Mouse (Mus musculus) forebrain, embryonic 13.5 days (tissue): ENCODE data around the gene Wdr48. TPM values are rescaled to one million over a fixed set of nuclear protein-coding genes. Genes with fewer than 3 reads are reported as not detected.

Experiments
- ATAC-seq: fragments of 200-750 bp; cut with Nextera tagmentation; 2 replicates; pipeline ENCODE4 v1.8.0; 2017
- H3K27ac ChIP-seq: fragments of 300-500 bp; sonication (generic); 2 replicates; pipeline ENCODE4 v1.5.1; 2015; ENCODE audit warnings: inconsistent platforms, mild to moderate bottlenecking, moderate library complexity
- H3K27me3 ChIP-seq: fragments of 300-500 bp; sonication (generic); 2 replicates; pipeline ENCODE4 v1.6.1; 2015; ENCODE audit warnings: mild to moderate bottlenecking, inconsistent platforms
- H3K36me3 ChIP-seq: fragments of 300-500 bp; sonication (generic); 2 replicates; pipeline ENCODE4 v1.6.1; 2015; ENCODE audit warnings: mild to moderate bottlenecking, inconsistent platforms; ENCODE audit not compliant: poor library complexity, severe bottlenecking
- H3K4me1 ChIP-seq: fragments of 300-500 bp; sonication (generic); 2 replicates; pipeline ENCODE4 v1.6.1; 2015; ENCODE audit warnings: inconsistent platforms
- H3K4me2 ChIP-seq: fragments of 300-500 bp; sonication (generic); 2 replicates; pipeline ENCODE4 v1.6.1; 2015; ENCODE audit warnings: inconsistent platforms, mild to moderate bottlenecking, moderate library complexity
- H3K4me3 ChIP-seq: fragments of 300-500 bp; sonication (generic); 2 replicates; pipeline ENCODE4 v1.5.1; 2015; ENCODE audit warnings: mild to moderate bottlenecking, inconsistent platforms
- H3K9ac ChIP-seq: fragments of 300-500 bp; sonication (generic); 2 replicates; pipeline ENCODE4 v1.6.1; 2015; ENCODE audit warnings: mild to moderate bottlenecking, inconsistent platforms
- H3K9me3 ChIP-seq: fragments of 300-500 bp; sonication (generic); replicated peaks from 2 replicates; pipeline ENCODE4 v1.6.1; 2016; ENCODE audit warnings: inconsistent platforms
- WGBS: fragments of 180-500 bp; shearing (Covaris S2); methylation state at CpG from one replicate; pipeline ENCODE4 v1.1.7; 2015; 5-methylcytosine and 5-hydroxymethylcytosine counted together
- polyA plus RNA-seq: library from polyadenylated mRNA; unstranded; fragments of >200 nt; fragmentation: Nextera tagmentation; extraction: Ambion mirVana; gene quantifications from 2 replicates; pipeline ENCODE4 v1.2.1, GENCODE M21; 2015

The Wdr48 gene
- 67.7 and 76.8 TPM in 2 replicates for polyA plus RNA-seq

DNA sequence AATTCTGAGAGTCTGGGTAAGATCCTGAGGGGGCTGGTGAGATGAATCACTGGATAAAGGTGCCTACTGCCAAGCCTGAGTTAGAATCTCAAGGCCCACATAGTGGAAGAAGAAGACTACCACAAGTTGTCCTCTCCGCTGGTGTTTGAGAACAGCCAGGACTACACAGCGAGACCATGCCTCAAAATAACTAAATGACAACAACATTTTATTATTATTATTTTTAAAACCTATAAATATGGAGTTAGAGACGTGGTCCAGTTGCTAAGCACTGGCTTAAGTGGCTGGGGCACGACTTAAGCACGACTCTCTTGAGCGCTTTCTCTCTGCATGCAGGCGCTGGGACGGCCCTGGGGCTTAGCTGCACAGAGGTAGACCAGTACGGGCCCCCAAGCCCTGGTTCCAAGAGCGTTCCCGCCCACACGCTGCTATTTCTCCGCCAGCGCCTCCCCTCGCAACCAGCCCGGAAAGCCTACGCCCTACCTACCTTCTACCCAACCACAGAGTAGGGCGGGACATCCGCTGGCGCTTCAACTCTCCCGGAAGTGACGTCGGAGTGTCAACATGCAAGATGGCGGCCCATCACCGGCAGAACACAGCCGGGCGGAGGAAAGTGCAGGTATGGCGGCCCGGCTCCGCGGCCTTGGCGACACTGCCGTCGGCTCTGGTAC is at the start of gene Wdr48:
TSS of gene Wdr48 (plus strand) at position 540 of the 671 bp plus-strand sequence.
- peak within 1 kb of the TSS; percentile 75 for H3K27ac ChIP-seq
- H3K27me3 ChIP-seq, result no peaks in the 10 kb centered on the region
- H3K36me3 ChIP-seq, result peaks cover 2% of the 10 kb centered on the region; the same call in 1 of the 2 replicates
- H3K9ac ChIP-seq, result peak within 1 kb of the TSS; percentile 88
- H3K4me1 ChIP-seq, result peaks cover 26% of the 10 kb centered on the region
- no peaks in the 10 kb centered on the region for H3K9me3 ChIP-seq
- H3K4me2 ChIP-seq, result peak within 1 kb of the TSS; percentile 95
- H3K4me3 ChIP-seq, result peak within 1 kb of the TSS; percentile 96
- 3% methylated on average over 34 of the region's 34 CpGs for WGBS
- peak; percentile 99 for ATAC-seq

DNA sequence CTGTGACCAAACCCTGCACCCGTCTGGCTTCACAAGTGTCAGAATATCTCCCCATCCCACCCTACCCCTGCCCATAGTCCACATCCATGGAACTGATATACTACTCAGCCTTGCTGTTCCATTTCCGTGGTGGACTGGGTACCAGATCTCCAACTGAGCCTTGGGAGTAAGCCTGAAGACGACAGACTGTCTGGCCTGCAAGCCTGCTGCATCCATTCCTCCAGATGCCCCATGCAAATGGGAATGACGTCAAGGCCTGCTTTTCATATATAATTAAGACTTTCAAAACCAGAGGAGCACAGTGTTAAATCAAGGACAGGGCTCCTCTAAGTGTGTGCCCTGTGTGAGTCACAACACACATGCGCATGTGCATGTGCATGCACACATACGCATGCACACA is 47.5 kb upstream of the Wdr48 start:
- Histone ChIP-seq H3K36me3 (no peaks in the 10 kb centered on the region), H3K4me2 (no peak overlapping the region), H3K27me3 (no peaks in the 10 kb centered on the region), H3K4me1 (peaks cover 61% of the 10 kb centered on the region), H3K9me3 (no peaks in the 10 kb centered on the region), H3K9ac (no peak overlapping the region), H3K4me3 (no peak overlapping the region), H3K27ac (no peak overlapping the region)
- ATAC-seq, result 0 out of 2 replicates have a peak, but pooled peaks have one; percentile 1
- 65% methylated on average over 6 of the region's 6 CpGs for whole genome bisulfite sequencing

DNA sequence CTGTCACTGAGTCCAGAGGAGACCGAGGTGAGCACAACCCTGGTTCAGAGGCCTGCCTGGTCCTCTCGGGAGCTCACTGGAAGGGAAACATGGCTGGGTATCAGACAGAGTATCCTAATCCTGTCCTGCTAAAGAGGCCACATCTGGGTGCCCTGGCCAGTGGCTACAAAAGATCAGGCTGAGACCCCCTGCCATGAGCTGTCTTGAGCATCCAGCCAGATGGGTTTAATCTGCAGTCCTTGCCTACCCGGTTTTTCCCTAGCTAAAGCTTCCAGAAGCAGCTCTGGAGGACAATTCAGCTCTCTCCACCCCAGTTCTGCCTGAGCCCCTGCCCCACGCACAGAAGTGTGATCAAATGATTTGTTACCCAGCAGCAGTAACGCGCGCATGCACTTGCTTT is 46.0 kb upstream of the Wdr48 start:
- peak overlapping the region; percentile 80 for H3K27ac ChIP-seq
- no peak overlapping the region for H3K4me3 ChIP-seq
- H3K36me3 ChIP-seq, result no peaks in the 10 kb centered on the region
- WGBS, result 36% methylated on average over 7 of the region's 7 CpGs
- H3K9ac ChIP-seq, result no peak overlapping the region
- no peak overlapping the region for H3K4me2 ChIP-seq
- peaks cover 49% of the 10 kb centered on the region for H3K4me1 ChIP-seq
- no peaks in the 10 kb centered on the region for H3K27me3 ChIP-seq
- no peaks in the 10 kb centered on the region for H3K9me3 ChIP-seq
- ATAC-seq, result no peak

DNA sequence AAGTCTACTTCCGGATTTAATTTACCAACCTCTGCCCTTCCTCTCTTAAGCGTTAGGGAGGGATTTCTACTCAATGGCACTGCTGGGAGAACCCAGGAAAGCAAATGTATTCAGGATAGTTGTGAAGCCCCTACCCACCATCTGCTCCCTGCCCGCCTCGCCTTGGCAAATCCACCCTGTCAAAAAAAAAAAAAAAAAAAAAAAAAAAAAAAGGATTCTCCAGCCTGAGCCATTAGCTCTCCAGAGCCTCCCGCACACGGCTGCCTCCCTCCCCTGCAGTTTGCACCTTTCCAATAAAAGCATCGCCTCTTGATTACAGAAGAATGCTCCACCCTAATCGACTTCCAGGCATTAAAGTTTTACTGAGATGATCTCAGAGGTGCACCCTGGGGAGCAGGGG is 45.5 kb upstream of the Wdr48 start:
- Histone ChIP-seq H3K36me3 (no peaks in the 10 kb centered on the region), H3K9me3 (no peaks in the 10 kb centered on the region), H3K4me2 (no peak overlapping the region), H3K9ac (no peak overlapping the region), H3K27ac (peak overlapping the region; percentile 80), H3K27me3 (no peaks in the 10 kb centered on the region), H3K4me1 (peaks cover 47% of the 10 kb centered on the region), H3K4me3 (no peak overlapping the region)
- WGBS, result 11% methylated on average over 6 of the region's 8 CpGs
- ATAC-seq, result peak; percentile 44

DNA sequence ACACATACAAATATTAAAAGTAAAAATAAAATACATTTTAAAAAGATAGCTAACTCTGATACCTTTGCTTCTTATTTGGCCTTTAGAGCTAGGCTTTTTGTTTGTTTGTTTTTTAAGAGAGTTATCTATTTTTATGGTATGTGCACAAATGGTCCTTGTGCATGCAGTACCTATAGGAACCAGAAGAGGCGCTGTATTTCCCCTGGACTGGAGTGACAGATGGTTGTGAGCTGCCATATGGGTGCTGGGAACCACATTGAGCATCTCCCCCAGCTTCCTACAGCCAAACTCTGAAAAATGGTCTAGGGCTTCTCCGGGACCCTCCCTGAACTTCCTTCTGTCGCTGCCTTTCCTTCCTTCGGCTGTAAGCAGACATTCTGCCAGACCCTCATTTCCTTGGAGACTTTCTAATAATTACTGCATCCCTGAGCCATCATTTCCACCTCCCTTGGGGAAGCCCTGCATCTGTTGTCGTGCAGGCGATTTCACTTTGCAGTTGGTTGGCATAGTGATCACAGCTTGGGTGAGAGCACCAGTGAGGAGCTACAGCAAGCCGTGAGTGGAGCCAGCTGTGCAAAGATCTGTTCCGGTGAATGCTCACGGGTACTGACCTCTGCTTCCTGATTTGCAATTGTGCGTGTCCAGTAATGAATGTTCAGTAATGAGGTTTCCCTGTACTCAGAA is 42.2 kb upstream of the Wdr48 start:
- peak; percentile 57; the same call in 1 of the 2 replicates for ATAC-seq
- 63% methylated on average over 10 of the region's 10 CpGs for WGBS
- peaks cover 2% of the 10 kb centered on the region; the same call in 1 of the 2 replicates for H3K9me3 ChIP-seq

DNA sequence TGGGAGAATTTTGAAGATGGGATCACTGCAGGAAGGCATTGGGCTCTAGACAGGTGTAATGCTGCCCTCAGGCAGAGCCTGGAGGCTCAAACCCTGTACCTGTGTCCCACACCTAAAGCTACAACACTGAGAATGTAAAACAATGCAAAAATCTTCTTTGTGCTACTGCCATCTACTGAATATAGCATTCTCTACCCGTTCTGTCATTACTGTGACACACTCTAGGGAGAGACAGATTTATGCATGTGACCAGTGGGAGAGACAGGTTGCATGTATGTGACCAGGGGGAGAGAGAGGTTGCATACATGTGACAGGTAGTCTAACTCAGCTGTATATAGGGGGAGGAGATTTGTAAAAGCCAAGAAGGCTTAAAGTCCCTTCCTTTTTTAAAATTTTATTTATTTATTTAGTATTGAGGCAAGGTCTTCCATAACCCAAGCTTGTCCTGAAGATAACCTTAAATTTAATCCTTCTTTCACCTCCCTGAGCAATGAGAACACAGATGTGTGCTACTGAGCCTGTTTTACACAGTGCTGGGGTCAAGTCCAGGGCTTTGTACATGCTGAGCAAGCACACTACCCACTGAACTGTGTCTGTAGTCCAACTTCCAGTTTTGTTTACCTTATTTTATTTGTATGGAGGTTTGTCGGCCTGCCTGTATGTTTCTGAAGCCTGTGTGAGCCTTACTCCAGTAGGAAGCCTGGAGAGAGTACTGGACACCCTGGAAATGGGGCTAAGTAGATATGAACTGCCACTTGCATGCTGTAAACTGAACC is 41.4 kb upstream of the Wdr48 start:
- no peak overlapping the region for H3K9ac ChIP-seq
- no peak overlapping the region for H3K4me2 ChIP-seq
- H3K27me3 ChIP-seq, result no peaks in the 10 kb centered on the region
- WGBS, result 76% methylated on average over 2 of the region's 2 CpGs
- ATAC-seq, result peak; percentile 51; the same call in 1 of the 2 replicates
- no peak overlapping the region for H3K4me3 ChIP-seq
- peak overlapping the region; percentile 45; the same call in 1 of the 2 replicates for H3K27ac ChIP-seq
- no peaks in the 10 kb centered on the region for H3K36me3 ChIP-seq
- peaks cover 9% of the 10 kb centered on the region for H3K9me3 ChIP-seq
- H3K4me1 ChIP-seq, result peaks cover 16% of the 10 kb centered on the region

More for the DNA sequence above, 42.2 kb upstream of the Wdr48 start:
- Histone ChIP-seq H3K27ac (peak overlapping the region; percentile 45; the same call in 1 of the 2 replicates), H3K4me3 (no peak overlapping the region), H3K27me3 (no peaks in the 10 kb centered on the region), H3K4me2 (no peak overlapping the region), H3K4me1 (peaks cover 22% of the 10 kb centered on the region), H3K9ac (no peak overlapping the region), H3K36me3 (no peaks in the 10 kb centered on the region)

DNA sequence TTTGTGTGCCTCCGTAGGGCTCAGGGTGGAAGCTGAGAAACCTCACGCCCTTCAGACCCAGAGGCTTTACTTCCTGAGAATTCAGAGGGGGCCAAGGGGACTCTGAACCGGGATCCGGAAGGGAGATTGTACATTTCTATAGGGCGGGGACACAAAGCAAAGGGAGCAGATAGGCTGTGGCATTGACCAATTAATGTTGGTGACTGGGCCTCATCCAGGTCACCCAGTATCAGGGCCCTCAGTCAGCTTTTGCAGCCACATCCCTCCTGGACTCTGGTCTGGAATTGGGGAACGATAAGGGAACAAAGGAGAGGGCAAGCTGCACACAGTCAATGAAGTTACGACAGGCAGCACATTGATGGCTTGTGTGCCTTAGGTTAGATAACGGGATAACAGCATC is 40.5 kb upstream of the Wdr48 start:
- H3K9ac ChIP-seq, result no peak overlapping the region
- WGBS, result 67% methylated on average over 8 of the region's 8 CpGs
- H3K9me3 ChIP-seq, result peaks cover 9% of the 10 kb centered on the region
- peaks cover 7% of the 10 kb centered on the region for H3K4me1 ChIP-seq
- H3K4me3 ChIP-seq, result no peak overlapping the region
- H3K4me2 ChIP-seq, result no peak overlapping the region
- H3K36me3 ChIP-seq, result no peaks in the 10 kb centered on the region
- H3K27ac ChIP-seq, result no peak overlapping the region
- H3K27me3 ChIP-seq, result no peaks in the 10 kb centered on the region
- no peak for ATAC-seq

DNA sequence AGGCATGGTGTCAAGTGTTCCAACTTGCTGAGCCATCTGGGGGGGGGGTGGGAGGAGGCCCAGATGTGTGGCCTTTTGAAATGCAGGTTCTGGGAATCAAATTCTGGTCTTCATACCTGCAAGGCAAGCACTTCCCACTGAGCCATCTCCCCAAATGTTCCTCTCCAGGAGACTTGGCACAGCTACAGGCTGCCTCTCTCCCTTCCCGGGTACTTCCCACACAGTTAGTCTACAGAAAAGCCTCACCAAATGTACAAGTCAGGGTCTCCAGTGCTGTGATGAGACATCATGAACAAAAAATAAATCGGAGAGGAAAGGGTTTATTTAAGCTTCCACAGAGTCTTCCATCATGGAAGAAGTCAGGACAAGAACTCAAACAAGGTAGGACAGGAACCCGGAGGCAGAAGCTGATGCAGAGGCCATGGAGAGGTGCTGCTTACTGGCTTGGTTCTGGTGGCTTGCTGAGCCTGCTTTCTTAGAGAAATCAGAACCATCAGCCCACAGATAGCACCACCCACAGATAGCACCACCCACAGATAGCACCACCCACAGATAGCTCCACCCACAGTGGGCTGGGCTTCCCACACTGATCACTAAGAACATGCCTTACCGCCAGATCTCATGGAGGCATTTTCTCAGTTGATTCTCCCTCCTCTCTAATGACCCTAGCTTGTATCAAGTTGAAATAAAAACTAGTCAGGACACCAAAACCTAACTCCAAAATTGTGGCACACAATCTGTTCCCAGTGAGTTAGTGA is 7.4 kb upstream of the Wdr48 start:
- H3K27me3 ChIP-seq, result no peaks in the 10 kb centered on the region
- H3K36me3 ChIP-seq, result no peaks in the 10 kb centered on the region
- ATAC-seq, result no peak
- H3K27ac ChIP-seq, result no peak overlapping the region
- H3K9me3 ChIP-seq, result no peaks in the 10 kb centered on the region
- WGBS, result 79% methylated on average over 4 of the region's 4 CpGs
- H3K4me3 ChIP-seq, result no peak overlapping the region
- no peak overlapping the region for H3K9ac ChIP-seq
- no peak overlapping the region for H3K4me2 ChIP-seq
- peaks cover 26% of the 10 kb centered on the region for H3K4me1 ChIP-seq

DNA sequence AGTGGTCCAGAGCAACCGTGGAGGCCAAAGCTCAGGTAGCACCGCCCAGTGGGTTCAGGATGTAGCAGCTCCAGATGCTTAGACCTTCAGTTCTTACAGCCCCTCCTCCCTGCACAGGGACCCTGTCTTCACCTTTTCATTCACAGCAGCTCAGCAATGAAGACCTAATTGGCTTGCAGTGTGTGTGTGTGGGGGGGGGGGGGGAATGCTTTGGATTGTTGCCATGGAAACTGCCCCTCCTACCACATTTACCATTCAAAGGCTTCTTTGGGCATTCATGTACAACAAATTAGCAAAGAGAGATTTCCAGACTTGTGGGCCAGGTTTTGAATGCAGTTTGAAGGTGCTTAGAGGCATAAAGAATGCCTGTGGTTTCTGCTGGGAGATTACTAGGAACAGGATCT is 5.8 kb upstream of the Wdr48 start:
- H3K9me3 ChIP-seq, result no peaks in the 10 kb centered on the region
- no peak overlapping the region for H3K4me3 ChIP-seq
- H3K36me3 ChIP-seq, result no peaks in the 10 kb centered on the region
- WGBS, result 7% methylated on average over 2 of the region's 2 CpGs
- peak overlapping the region; percentile 35 for H3K4me2 ChIP-seq
- no peaks in the 10 kb centered on the region for H3K27me3 ChIP-seq
- H3K27ac ChIP-seq, result peak overlapping the region; percentile 93
- peak; percentile 91 for ATAC-seq
- H3K4me1 ChIP-seq, result peaks cover 26% of the 10 kb centered on the region
- peak overlapping the region; percentile 6; the same call in 1 of the 2 replicates for H3K9ac ChIP-seq

DNA sequence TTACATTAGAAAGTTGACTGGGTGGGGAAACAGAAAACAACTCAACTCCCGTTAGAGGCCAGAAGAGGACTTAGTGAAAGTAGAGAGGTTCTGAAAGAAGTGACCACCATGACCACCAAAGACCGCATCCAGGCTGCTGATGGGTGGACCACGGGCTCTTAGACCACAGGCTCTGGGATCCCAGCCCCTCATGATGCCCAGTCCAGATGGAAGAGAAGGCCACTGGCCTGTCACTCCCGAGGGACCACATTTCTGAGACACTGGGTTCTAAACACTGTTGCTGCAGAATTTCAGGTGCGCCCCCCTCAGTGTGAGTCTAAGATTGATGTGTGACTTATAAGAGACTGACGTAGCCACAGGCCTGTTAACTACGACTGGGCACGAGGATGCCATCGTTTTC is 5.2 kb upstream of the Wdr48 start:
- Histone ChIP-seq H3K9me3 (no peaks in the 10 kb centered on the region), H3K9ac (no peak overlapping the region), H3K27ac (peak overlapping the region; percentile 93), H3K4me3 (no peak overlapping the region), H3K27me3 (no peaks in the 10 kb centered on the region), H3K4me1 (peaks cover 30% of the 10 kb centered on the region), H3K36me3 (no peaks in the 10 kb centered on the region), H3K4me2 (peak overlapping the region; percentile 35)
- no peak for ATAC-seq
- 49% methylated on average over 9 of the region's 9 CpGs for WGBS

DNA sequence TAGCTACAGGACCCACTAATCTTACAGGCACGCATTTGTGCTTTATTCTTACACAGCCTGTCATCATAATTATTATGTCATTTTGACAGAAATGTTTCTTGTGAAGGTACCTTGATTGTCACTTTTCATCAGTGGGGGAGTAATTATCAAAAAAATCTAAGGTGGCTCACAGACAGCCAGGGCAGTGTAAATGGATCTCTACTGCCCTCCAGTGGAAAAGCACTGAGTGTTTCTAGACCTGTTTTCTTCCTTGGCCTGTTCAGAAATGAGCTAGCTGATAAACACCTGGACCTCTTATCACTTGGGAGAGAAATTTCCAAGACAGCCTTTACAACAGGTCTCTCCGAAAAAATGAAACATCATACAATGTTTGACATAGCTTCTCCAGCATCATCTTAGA is 4.0 kb upstream of the Wdr48 start:
- Histone ChIP-seq H3K4me2 (no peak overlapping the region), H3K4me1 (peaks cover 35% of the 10 kb centered on the region), H3K9ac (no peak overlapping the region), H3K27me3 (no peaks in the 10 kb centered on the region), H3K9me3 (no peaks in the 10 kb centered on the region), H3K36me3 (no peaks in the 10 kb centered on the region), H3K4me3 (no peak overlapping the region), H3K27ac (no peak overlapping the region)
- 18% methylated on average over 2 of the region's 2 CpGs for WGBS
- ATAC-seq, result no peak
